ENCODE assay signal across 8 mouse cellular contexts in genomic region chr3:95315844-95316550, GRCm38 (mm10). TPM values are rescaled to one million over a fixed set of nuclear protein-coding genes. Genes with fewer than 3 reads are reported as not detected.
A peak's percentile ranks its signal among the peaks of the same experiment; 100 is the strongest.
DNase-seq lines count a peak whose midpoint lies in the region; ATAC-seq lines count a peak whose summit lies in the region.

No protein-coding gene starts in this region.

- H3K4me1 ChIP-seq in kidney, embryonic 14.5 days (ENCODE audit: control insufficient read depth, insufficient read depth, low read length), result peaks cover 22% of the 10 kb centered on the region
- H3K4me1 ChIP-seq in brown adipose tissue, adult 24 weeks (ENCODE audit: control insufficient read depth, insufficient read depth, insufficient read length, low read length), result peaks cover 9% of the 10 kb centered on the region
- peaks cover 24% of the 10 kb centered on the region for H3K4me1 ChIP-seq in hindbrain, embryonic 14.5 days (replicated peaks; ENCODE audit: control insufficient read depth, insufficient read depth, low read length)
- H3K4me1 ChIP-seq in midbrain, embryonic 15.5 days, result peaks cover 30% of the 10 kb centered on the region

- peak overlapping the region; percentile 95; the same call in 1 of the 2 replicates for H3K27ac ChIP-seq in kidney, embryonic 14.5 days (ENCODE audit: low read depth, low read length)
- peak overlapping the region; percentile 64 for H3K27ac ChIP-seq in brown adipose tissue, adult 24 weeks (replicated peaks; ENCODE audit: low read depth, low read length)
- peak overlapping the region; percentile 91 for H3K27ac ChIP-seq in hindbrain, embryonic 14.5 days
- H3K27ac ChIP-seq in midbrain, embryonic 15.5 days, result peak overlapping the region; percentile 90

- peaks cover 19% of the 10 kb centered on the region for H3K36me3 ChIP-seq in kidney, embryonic 14.5 days (ENCODE audit: control insufficient read depth, insufficient read depth, low read length)
- peaks cover 11% of the 10 kb centered on the region for H3K36me3 ChIP-seq in hindbrain, embryonic 14.5 days (replicated peaks; ENCODE audit: control insufficient read depth, insufficient read depth)
- H3K36me3 ChIP-seq in midbrain, embryonic 15.5 days (replicated peaks), result peaks cover 12% of the 10 kb centered on the region; the same call in 1 of the 2 replicates

- WGBS in kidney, embryonic 14.5 days, result 17% methylated on average over 9 of the region's 9 CpGs
- 17% methylated on average over 9 of the region's 9 CpGs for WGBS in hindbrain, embryonic 14.5 days
- whole genome bisulfite sequencing in midbrain, embryonic 15.5 days, result 16% methylated on average over 9 of the region's 9 CpGs

- peak overlapping the region; percentile 98 for H3K9ac ChIP-seq in kidney, embryonic 14.5 days (ENCODE audit: low read depth, low read length)
- peak overlapping the region; percentile 90 for H3K9ac ChIP-seq in hindbrain, embryonic 14.5 days
- H3K9ac ChIP-seq in midbrain, embryonic 15.5 days, result peak overlapping the region; percentile 98

- H3K9me3 ChIP-seq in kidney, embryonic 14.5 days (ENCODE audit: control insufficient read depth, low read length), result no peaks in the 10 kb centered on the region
- H3K9me3 ChIP-seq in hindbrain, embryonic 14.5 days (ENCODE audit: control insufficient read depth, low read length), result no peaks in the 10 kb centered on the region
- no peaks in the 10 kb centered on the region for H3K9me3 ChIP-seq in midbrain, embryonic 15.5 days

- H3K4me3 ChIP-seq in kidney, embryonic 14.5 days (ENCODE audit: low read length), result peak overlapping the region; percentile 91
- H3K4me3 ChIP-seq in brown adipose tissue, adult 24 weeks (ENCODE audit: insufficient read depth, low read depth, low read length), result peak overlapping the region; percentile 91
- peak overlapping the region; percentile 84 for H3K4me3 ChIP-seq in hindbrain, embryonic 14.5 days (replicated peaks; ENCODE audit: low read length)
- peak overlapping the region; percentile 93 for H3K4me3 ChIP-seq in midbrain, embryonic 15.5 days

- H3K4me2 ChIP-seq in kidney, embryonic 14.5 days (replicated peaks; ENCODE audit: low read depth, low read length), result peak overlapping the region; percentile 56
- H3K4me2 ChIP-seq in hindbrain, embryonic 14.5 days (replicated peaks), result peak overlapping the region; percentile 60
- H3K4me2 ChIP-seq in midbrain, embryonic 15.5 days, result peak overlapping the region; percentile 77

- no peak for DNase-seq in kidney, adult 8-10 months
- DNase-seq in hindbrain, embryonic 14.5 days (ENCODE audit: low spot score), result no peak
- no peak for DNase-seq in urinary bladder, adult 2 months (ENCODE audit: low spot score)
- no peak for DNase-seq in adrenal gland, postnatal 25 days
- DNase-seq in cerebellum, postnatal 36 days, result no peak

- no peak for ATAC-seq in kidney, embryonic 14.5 days (ENCODE audit: low FRiP score, low TSS enrichment)
- no peak for ATAC-seq in hindbrain, embryonic 14.5 days (ENCODE audit: low FRiP score)
- ATAC-seq in midbrain, embryonic 15.5 days (replicated peaks), result no peak

- H3K27me3 ChIP-seq in kidney, embryonic 14.5 days (ENCODE audit: control insufficient read depth, insufficient read depth, low read length), result no peaks in the 10 kb centered on the region
- no peaks in the 10 kb centered on the region for H3K27me3 ChIP-seq in hindbrain, embryonic 14.5 days (ENCODE audit: control insufficient read depth, insufficient read depth, low read length)
- H3K27me3 ChIP-seq in midbrain, embryonic 15.5 days (replicated peaks), result no peaks in the 10 kb centered on the region

RNA-seq across cellular contexts. Expression of gene Cers2, which starts 1.4 kb away (rescaled TPM):
- 103 and 154 TPM in 2 replicates for polyA plus RNA-seq in kidney, embryonic 14.5 days (2014; fragmentation: Nextera tagmentation; extraction: Ambion mirVana)
- polyA plus RNA-seq in brown adipose tissue, adult 24 weeks (2012; ENCODE audit: insufficient read depth, insufficient read length, missing spikeins), result 178 and 185 TPM in 2 replicates
- 81.8 and 88.3 TPM in 2 replicates for polyA plus RNA-seq in hindbrain, embryonic 14.5 days (2014; fragmentation: Nextera tagmentation; extraction: Ambion mirVana)
- polyA plus RNA-seq in midbrain, embryonic 15.5 days (2015; fragmentation: Nextera tagmentation; extraction: Ambion mirVana), result 97.6 and 97.8 TPM in 2 replicates
- 119 and 126 TPM in 2 replicates for polyA plus RNA-seq in urinary bladder, adult 2 months (2012; rRNA removed)
- 253 and 254 TPM in 2 replicates for total RNA-seq in adrenal gland, postnatal 25 days (2021)

RNA-seq across cellular contexts. Expression of gene Anxa9, which starts 9.0 kb away (rescaled TPM):
- 3.7 and 4.3 TPM in 2 replicates for polyA plus RNA-seq in kidney, embryonic 14.5 days (2014; fragmentation: Nextera tagmentation; extraction: Ambion mirVana)
- polyA plus RNA-seq in brown adipose tissue, adult 24 weeks (2012; ENCODE audit: insufficient read depth, insufficient read length, missing spikeins), result 0.63 and 1.5 TPM in 2 replicates
- polyA plus RNA-seq in hindbrain, embryonic 14.5 days (2014; fragmentation: Nextera tagmentation; extraction: Ambion mirVana), result 0.24 and 0.52 TPM in 2 replicates
- polyA plus RNA-seq in midbrain, embryonic 15.5 days (2015; fragmentation: Nextera tagmentation; extraction: Ambion mirVana), result 0.33 and 0.56 TPM in 2 replicates
- 6.5 and 7.6 TPM in 2 replicates for polyA plus RNA-seq in urinary bladder, adult 2 months (2012; rRNA removed)
- 1.2 and 1.3 TPM in 2 replicates for total RNA-seq in adrenal gland, postnatal 25 days (2021)

RNA-seq across cellular contexts. Expression of gene Prune1, which starts 34.1 kb away (rescaled TPM):
- polyA plus RNA-seq in kidney, embryonic 14.5 days (2014; fragmentation: Nextera tagmentation; extraction: Ambion mirVana), result 15.4 and 22.1 TPM in 2 replicates
- polyA plus RNA-seq in brown adipose tissue, adult 24 weeks (2012; ENCODE audit: insufficient read depth, insufficient read length, missing spikeins), result 11.9 and 16.3 TPM in 2 replicates
- 63.8 and 66.0 TPM in 2 replicates for polyA plus RNA-seq in hindbrain, embryonic 14.5 days (2014; fragmentation: Nextera tagmentation; extraction: Ambion mirVana)
- 67.9 and 76.9 TPM in 2 replicates for polyA plus RNA-seq in midbrain, embryonic 15.5 days (2015; fragmentation: Nextera tagmentation; extraction: Ambion mirVana)
- polyA plus RNA-seq in urinary bladder, adult 2 months (2012; rRNA removed), result 19.2 and 20.3 TPM in 2 replicates
- total RNA-seq in adrenal gland, postnatal 25 days (2021), result 27.9 and 38.2 TPM in 2 replicates

RNA-seq across cellular contexts. Expression of gene Mindy1, which starts 34.9 kb away (rescaled TPM):
- polyA plus RNA-seq in kidney, embryonic 14.5 days (2014; fragmentation: Nextera tagmentation; extraction: Ambion mirVana), result 33.0 and 40.9 TPM in 2 replicates
- polyA plus RNA-seq in brown adipose tissue, adult 24 weeks (2012; ENCODE audit: insufficient read depth, insufficient read length, missing spikeins), result 22.1 and 23.5 TPM in 2 replicates
- polyA plus RNA-seq in hindbrain, embryonic 14.5 days (2014; fragmentation: Nextera tagmentation; extraction: Ambion mirVana), result 37.8 and 38.9 TPM in 2 replicates
- polyA plus RNA-seq in midbrain, embryonic 15.5 days (2015; fragmentation: Nextera tagmentation; extraction: Ambion mirVana), result 43.0 and 43.7 TPM in 2 replicates
- polyA plus RNA-seq in urinary bladder, adult 2 months (2012; rRNA removed), result 69.7 and 79.9 TPM in 2 replicates
- total RNA-seq in adrenal gland, postnatal 25 days (2021), result 164 and 181 TPM in 2 replicates

RNA-seq across cellular contexts. Expression of gene Setdb1, which starts 41.0 kb away (rescaled TPM):
- 30.2 and 56.5 TPM in 2 replicates for polyA plus RNA-seq in kidney, embryonic 14.5 days (2014; fragmentation: Nextera tagmentation; extraction: Ambion mirVana)
- 6.7 and 7.5 TPM in 2 replicates for polyA plus RNA-seq in brown adipose tissue, adult 24 weeks (2012; ENCODE audit: insufficient read depth, insufficient read length, missing spikeins)
- 47.6 and 54.2 TPM in 2 replicates for polyA plus RNA-seq in hindbrain, embryonic 14.5 days (2014; fragmentation: Nextera tagmentation; extraction: Ambion mirVana)
- 43.4 and 45.4 TPM in 2 replicates for polyA plus RNA-seq in midbrain, embryonic 15.5 days (2015; fragmentation: Nextera tagmentation; extraction: Ambion mirVana)
- 22.9 and 24.7 TPM in 2 replicates for polyA plus RNA-seq in urinary bladder, adult 2 months (2012; rRNA removed)
- total RNA-seq in adrenal gland, postnatal 25 days (2021), result 33.8 and 35.0 TPM in 2 replicates
